Comparison of ENCODE assay signal across 8 mouse cellular contexts in genomic region chr4:139091478-139092355, GRCm38 (mm10). TPM values are rescaled to one million over a fixed set of nuclear protein-coding genes. Genes with fewer than 3 reads are reported as not detected.
DNase-seq lines count a peak whose midpoint lies in the region; ATAC-seq and TF ChIP-seq lines count a peak whose summit lies in the region.

No protein-coding gene starts in this region.

- ATAC-seq in kidney, postnatal 0 days (replicated peaks; ENCODE audit: low FRiP score, low read depth) = no peak
- ATAC-seq in heart, embryonic 14.5 days (ENCODE audit: insufficient number of reproducible peaks, insufficient read depth, low FRiP score, low read depth) = no peak
- ATAC-seq in liver, embryonic 12.5 days = no peak
- no peak for ATAC-seq in erythroblast, adult 5-6 weeks (replicated peaks; ENCODE audit: low FRiP score, poor library complexity, severe bottlenecking)

- peak; percentile 58 for DNase-seq in kidney, postnatal 0 days (ENCODE audit: low spot score)
- DNase-seq in kidney, adult 18-20 months = no peak
- peak; percentile 56 for DNase-seq in embryo, embryonic 10 days (ENCODE audit: low spot score)
- DNase-seq in right cerebral cortex, postnatal 25 days = no peak

- 5% methylated on average over 28 of the region's 28 CpGs for whole genome bisulfite sequencing in kidney, postnatal 0 days
- WGBS in heart, embryonic 14.5 days = 8% methylated on average over 28 of the region's 28 CpGs
- 10% methylated on average over 28 of the region's 28 CpGs for WGBS in liver, embryonic 12.5 days (ENCODE audit: insufficient replicate concordance)
- whole genome bisulfite sequencing in small intestine, adult 2 months = 15% methylated on average over 28 of the region's 28 CpGs

- peak overlapping the region; percentile 98 for H3K4me2 ChIP-seq in kidney, postnatal 0 days (ENCODE audit: low read length)
- H3K4me2 ChIP-seq in heart, embryonic 14.5 days (ENCODE audit: low read length) = peak overlapping the region; percentile 99
- peak overlapping the region; percentile 69 for H3K4me2 ChIP-seq in liver, embryonic 12.5 days

- H3K4me1 ChIP-seq in kidney, postnatal 0 days (replicated peaks; ENCODE audit: insufficient read depth, low read length) = peaks cover 11% of the 10 kb centered on the region; the same call in 1 of the 2 replicates
- H3K4me1 ChIP-seq in heart, embryonic 14.5 days (ENCODE audit: control insufficient read depth in 2 of 2, insufficient read depth in 2 of 2, low read length in 2 of 2) = peaks cover 10 to 14% of the 10 kb centered on the region in 2 experiments; a peak in 3 of 4 replicates
- H3K4me1 ChIP-seq in liver, embryonic 12.5 days = no peaks in the 10 kb centered on the region
- H3K4me1 ChIP-seq in small intestine, adult 2 months (ENCODE audit: control insufficient read depth, insufficient read depth, insufficient read length, low read length) = peaks cover 38% of the 10 kb centered on the region

- H3K4me3 ChIP-seq in kidney, postnatal 0 days (replicated peaks; ENCODE audit: low read depth, low read length) = peak overlapping the region; percentile 67
- H3K4me3 ChIP-seq in heart, embryonic 14.5 days (ENCODE audit: control insufficient read depth in 1 of 2, insufficient read depth in 1 of 2, low read depth in 1 of 2, low read length in 2 of 2) = peak overlapping the region; percentile 63 to 69
- peak overlapping the region; percentile 51 for H3K4me3 ChIP-seq in liver, embryonic 12.5 days
- H3K4me3 ChIP-seq in small intestine, adult 2 months (ENCODE audit: low read depth, low read length) = peak overlapping the region; percentile 76

- H3K36me3 ChIP-seq in kidney, postnatal 0 days (ENCODE audit: insufficient read depth, low read length) = no peaks in the 10 kb centered on the region
- H3K36me3 ChIP-seq in heart, embryonic 14.5 days (ENCODE audit: control insufficient read depth, insufficient read depth, low read length) = no peaks in the 10 kb centered on the region
- H3K36me3 ChIP-seq in liver, embryonic 12.5 days = no peaks in the 10 kb centered on the region
- no peaks in the 10 kb centered on the region for H3K36me3 ChIP-seq in small intestine, adult 2 months (ENCODE audit: control insufficient read depth, insufficient read depth, low read length)

- no peak for TF ChIP-seq POLR2A in small intestine, adult 2 months (IDR thresholded peaks at IDR 0.05; ENCODE audit: low read depth, low read length)

- no peaks in the 10 kb centered on the region for H3K27me3 ChIP-seq in kidney, postnatal 0 days (ENCODE audit: insufficient read depth, low read length)
- H3K27me3 ChIP-seq in heart, embryonic 14.5 days (ENCODE audit: control insufficient read depth, insufficient read depth, low read length) = peaks cover 12% of the 10 kb centered on the region
- peaks cover 98% of the 10 kb centered on the region for H3K27me3 ChIP-seq in liver, embryonic 12.5 days (replicated peaks)
- H3K27me3 ChIP-seq in small intestine, adult 2 months (ENCODE audit: control insufficient read depth, insufficient read depth, low read length) = peaks cover 4% of the 10 kb centered on the region; the same call in 1 of the 2 replicates

- H3K27ac ChIP-seq in kidney, postnatal 0 days = no peak overlapping the region
- no peak overlapping the region for H3K27ac ChIP-seq in heart, embryonic 14.5 days (replicated peaks in 1 of 2; ENCODE audit: control insufficient read depth in 1 of 2, insufficient read depth in 1 of 2, low read depth in 2 of 2, low read length in 2 of 2)
- no peak overlapping the region for H3K27ac ChIP-seq in liver, embryonic 12.5 days
- H3K27ac ChIP-seq in small intestine, adult 2 months (ENCODE audit: insufficient read depth, low read depth, low read length) = peak overlapping the region; percentile 35

- peak overlapping the region; percentile 78 for H3K9ac ChIP-seq in kidney, postnatal 0 days (ENCODE audit: low read depth, low read length)
- H3K9ac ChIP-seq in heart, embryonic 14.5 days (ENCODE audit: low read length) = peak overlapping the region; percentile 79
- H3K9ac ChIP-seq in liver, embryonic 12.5 days = no peak overlapping the region

- H3K9me3 ChIP-seq in kidney, postnatal 0 days (replicated peaks; ENCODE audit: low read length) = no peaks in the 10 kb centered on the region
- H3K9me3 ChIP-seq in heart, embryonic 14.5 days (ENCODE audit: control insufficient read depth, low read length) = 0 out of 2 replicates have a peak, but pooled peaks cover 6% of the 10 kb centered on the region
- peaks cover 7% of the 10 kb centered on the region; the same call in 1 of the 2 replicates for H3K9me3 ChIP-seq in liver, embryonic 12.5 days (replicated peaks)

- TF ChIP-seq CTCF in kidney, postnatal 0 days (IDR thresholded peaks at IDR 0.05; ENCODE audit: low read depth) = no peak
- no peak for TF ChIP-seq CTCF in small intestine, adult 2 months (IDR thresholded peaks at IDR 0.05; ENCODE audit: extremely low read depth, insufficient read length, insufficient replicate concordance, low read depth, low read length)

RNA-seq across cellular contexts. Expression of gene Nbl1, which starts 1.1 kb away (rescaled TPM):
- 34.0 and 39.4 TPM in 2 replicates for polyA plus RNA-seq in kidney, postnatal 0 days (2015; fragmentation: Nextera tagmentation; extraction: Ambion mirVana)
- polyA plus RNA-seq in heart, embryonic 14.5 days (2014; fragmentation: Nextera tagmentation; extraction: Ambion mirVana) = 13.0 and 15.1 TPM in 2 replicates
- 2.1 and 2.5 TPM in 2 replicates for polyA plus RNA-seq in liver, embryonic 12.5 days (2016; fragmentation: Nextera tagmentation; extraction: Ambion mirVana)
- 72.9 and 160 TPM in 2 replicates for polyA plus RNA-seq in small intestine, adult 2 months (2012; rRNA removed)
- not detected in 2 replicates for total RNA-seq in erythroblast, adult 5-6 weeks (2015; ENCODE audit: low replicate concordance)
- not detected in 2 replicates for total RNA-seq in erythroblast, adult 5-6 weeks (2017; ENCODE audit: low replicate concordance)

RNA-seq across cellular contexts. Expression of gene Htr6, which starts 16.3 kb away (rescaled TPM):
- polyA plus RNA-seq in kidney, postnatal 0 days (2015; fragmentation: Nextera tagmentation; extraction: Ambion mirVana) = 0.12 TPM in 1 of 2 replicates, not detected in the other
- not detected in 2 replicates for polyA plus RNA-seq in heart, embryonic 14.5 days (2014; fragmentation: Nextera tagmentation; extraction: Ambion mirVana)
- 0.10 TPM in 1 of 2 replicates, not detected in the other for polyA plus RNA-seq in liver, embryonic 12.5 days (2016; fragmentation: Nextera tagmentation; extraction: Ambion mirVana)
- polyA plus RNA-seq in small intestine, adult 2 months (2012; rRNA removed) = 0.76 and 1.8 TPM in 2 replicates
- total RNA-seq in erythroblast, adult 5-6 weeks (2015; ENCODE audit: low replicate concordance) = not detected in 2 replicates
- not detected in 2 replicates for total RNA-seq in erythroblast, adult 5-6 weeks (2017; ENCODE audit: low replicate concordance)

RNA-seq across cellular contexts. Expression of gene Minos1, which starts 39.2 kb away (rescaled TPM):
- polyA plus RNA-seq in kidney, postnatal 0 days (2015; fragmentation: Nextera tagmentation; extraction: Ambion mirVana) = 796 and 875 TPM in 2 replicates
- 761 and 765 TPM in 2 replicates for polyA plus RNA-seq in heart, embryonic 14.5 days (2014; fragmentation: Nextera tagmentation; extraction: Ambion mirVana)
- polyA plus RNA-seq in liver, embryonic 12.5 days (2016; fragmentation: Nextera tagmentation; extraction: Ambion mirVana) = 401 and 406 TPM in 2 replicates
- polyA plus RNA-seq in small intestine, adult 2 months (2012; rRNA removed) = 15.4 and 29.4 TPM in 2 replicates
- total RNA-seq in erythroblast, adult 5-6 weeks (2015; ENCODE audit: low replicate concordance) = 103 and 127 TPM in 2 replicates
- 36.6 and 91.7 TPM in 2 replicates for total RNA-seq in erythroblast, adult 5-6 weeks (2017; ENCODE audit: low replicate concordance)

Comparison
In these comparisons a context has a peak if more than half of its experiments do, and no peak if none do; other contexts are left out.
1. DNase-seq: peak in kidney, postnatal 0 days (single experiment) and embryo, embryonic 10 days (single experiment); none in kidney, adult 18-20 months (single experiment) and right cerebral cortex, postnatal 25 days (single experiment).
2. RNA of gene Minos1, which starts 39.2 kb away (polyA plus RNA-seq): 796 to 875 TPM in kidney, postnatal 0 days, 761 to 765 TPM in heart, embryonic 14.5 days and 401 to 406 TPM in liver, embryonic 12.5 days; 15.4 to 29.4 TPM in small intestine, adult 2 months; every median in the first group is over 10 times any median in the second.
3. Peak in every context shown above with its lines, with median percentiles within 50 percentile points of each other: H3K4me2 ChIP-seq and H3K4me3 ChIP-seq.